Mouse (Mus musculus): ENCODE data around the gene Apoh.

DNA sequence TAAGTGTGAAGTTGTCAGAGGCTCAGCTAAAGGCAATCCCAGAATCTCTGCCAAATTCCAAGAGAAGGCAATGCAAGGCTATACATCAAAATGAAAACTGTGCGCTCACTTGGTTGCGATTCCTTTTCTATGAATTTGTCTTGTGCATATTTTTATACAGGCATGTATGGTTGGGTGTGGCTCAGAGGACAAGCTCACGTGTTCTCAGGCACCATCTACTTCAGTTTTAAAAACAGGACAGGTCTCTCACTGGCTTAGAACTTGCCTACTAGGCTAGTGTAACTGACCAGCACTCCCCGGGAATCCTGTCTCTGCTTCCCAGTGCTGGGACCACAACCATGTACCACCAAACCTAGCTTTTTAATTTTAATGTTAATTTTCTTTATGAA, 35.2 kb downstream of the Apoh start:
- TF ChIP-seq POLR2A (IDR thresholded peaks at IDR 0.05; ENCODE audit: insufficient read depth, low read depth, low read length) (no peak), CTCF (IDR thresholded peaks at IDR 0.05; ENCODE audit: insufficient read depth, low read depth, low read length) (no peak)
